Mouse (Mus musculus): ENCODE measurements around the gene Snx15. TPM values are rescaled to one million over a fixed set of nuclear protein-coding genes. Genes with fewer than 3 reads are reported as not detected.

Snx15 gene
- polyA plus RNA-seq (2015; fragmentation: Nextera tagmentation; extraction: Ambion mirVana): 64.3 and 66.9 TPM in 2 replicates

GRCm38 (mm10) chr19:6127760-6128341 is at the start of gene Snx15:
Gene Snx15 (minus strand): TSS chr19:6128304.
- no peaks in the 10 kb centered on the region for H3K9me3 ChIP-seq (ENCODE audit: control insufficient read depth, low read length)
- H3K9ac ChIP-seq (ENCODE audit: low read depth, low read length): peak within 1 kb of the TSS; percentile 75
- H3K4me1 ChIP-seq (ENCODE audit: control insufficient read depth, insufficient read depth, low read depth, low read length): no peaks in the 10 kb centered on the region
- no peaks in the 10 kb centered on the region for H3K36me3 ChIP-seq (ENCODE audit: control insufficient read depth, insufficient read depth, low read length)
- WGBS: under 1% methylated on average over 32 of the region's 32 CpGs
- H3K4me2 ChIP-seq (ENCODE audit: low read length): peak within 1 kb of the TSS; percentile 61
- peak within 1 kb of the TSS; percentile 91 for H3K27ac ChIP-seq (ENCODE audit: low read depth, low read length)
- peak; percentile 96 for ATAC-seq
- no peaks in the 10 kb centered on the region for H3K27me3 ChIP-seq (replicated peaks; ENCODE audit: control insufficient read depth, insufficient read depth, low read length)
- peak within 1 kb of the TSS; percentile 61 for H3K4me3 ChIP-seq (ENCODE audit: low read length)

- Histone ChIP-seq H3K27me3 (replicated peaks; ENCODE audit: control insufficient read depth, insufficient read depth, low read length) (no peaks in the 10 kb centered on the region; the same call in 1 of the 2 replicates), H3K4me3 (ENCODE audit: low read length) (no peak overlapping the region), H3K4me2 (ENCODE audit: low read length) (no peak overlapping the region), H3K27ac (ENCODE audit: low read depth, low read length) (no peak overlapping the region), H3K9ac (ENCODE audit: low read depth, low read length) (no peak overlapping the region), H3K36me3 (ENCODE audit: control insufficient read depth, insufficient read depth, low read length) (no peaks in the 10 kb centered on the region), H3K4me1 (ENCODE audit: control insufficient read depth, insufficient read depth, low read depth, low read length) (no peaks in the 10 kb centered on the region), H3K9me3 (ENCODE audit: control insufficient read depth, low read length) (no peaks in the 10 kb centered on the region; the same call in 1 of the 2 replicates)
- ATAC-seq: no peak
- WGBS: 42% methylated on average over 5 of the region's 5 CpGs
Measured at GRCm38 (mm10) chr19:6174771-6175170, 46.7 kb upstream of the Snx15 start.

GRCm38 (mm10) chr19:6171215-6171614 is 43.1 kb upstream of the Snx15 start:
- no peak for ATAC-seq
- Histone ChIP-seq H3K9ac (ENCODE audit: low read depth, low read length) (no peak overlapping the region), H3K36me3 (ENCODE audit: control insufficient read depth, insufficient read depth, low read length) (no peaks in the 10 kb centered on the region), H3K27me3 (replicated peaks; ENCODE audit: control insufficient read depth, insufficient read depth, low read length) (no peaks in the 10 kb centered on the region; the same call in 1 of the 2 replicates), H3K27ac (ENCODE audit: low read depth, low read length) (no peak overlapping the region), H3K4me3 (ENCODE audit: low read length) (no peak overlapping the region), H3K4me2 (ENCODE audit: low read length) (no peak overlapping the region), H3K4me1 (ENCODE audit: control insufficient read depth, insufficient read depth, low read depth, low read length) (no peaks in the 10 kb centered on the region), H3K9me3 (ENCODE audit: control insufficient read depth, low read length) (no peaks in the 10 kb centered on the region; the same call in 1 of the 2 replicates)
- 82% methylated on average over 8 of the region's 8 CpGs for WGBS

- no peak for ATAC-seq
- Histone ChIP-seq H3K4me2 (ENCODE audit: low read length) (no peak overlapping the region), H3K9me3 (ENCODE audit: control insufficient read depth, low read length) (no peaks in the 10 kb centered on the region; the same call in 1 of the 2 replicates), H3K36me3 (ENCODE audit: control insufficient read depth, insufficient read depth, low read length) (no peaks in the 10 kb centered on the region), H3K27ac (ENCODE audit: low read depth, low read length) (no peak overlapping the region), H3K9ac (ENCODE audit: low read depth, low read length) (no peak overlapping the region), H3K27me3 (replicated peaks; ENCODE audit: control insufficient read depth, insufficient read depth, low read length) (no peaks in the 10 kb centered on the region; the same call in 1 of the 2 replicates), H3K4me3 (ENCODE audit: low read length) (no peak overlapping the region), H3K4me1 (ENCODE audit: control insufficient read depth, insufficient read depth, low read depth, low read length) (no peaks in the 10 kb centered on the region)
- 77% methylated on average over 4 of the region's 4 CpGs for WGBS
Measured at GRCm38 (mm10) chr19:6166750-6167149, 38.6 kb upstream of the Snx15 start.

- H3K27me3 ChIP-seq (replicated peaks; ENCODE audit: control insufficient read depth, insufficient read depth, low read length): no peaks in the 10 kb centered on the region
- no peaks in the 10 kb centered on the region for H3K4me1 ChIP-seq (ENCODE audit: control insufficient read depth, insufficient read depth, low read depth, low read length)
- no peak overlapping the region for H3K4me3 ChIP-seq (ENCODE audit: low read length)
- H3K9ac ChIP-seq (ENCODE audit: low read depth, low read length): no peak overlapping the region
- H3K9me3 ChIP-seq (ENCODE audit: control insufficient read depth, low read length): no peaks in the 10 kb centered on the region
- WGBS: 72% methylated on average over 10 of the region's 10 CpGs
- no peak overlapping the region for H3K27ac ChIP-seq (ENCODE audit: low read depth, low read length)
- no peaks in the 10 kb centered on the region for H3K36me3 ChIP-seq (ENCODE audit: control insufficient read depth, insufficient read depth, low read length)
- no peak for ATAC-seq
- no peak overlapping the region for H3K4me2 ChIP-seq (ENCODE audit: low read length)
Measured at GRCm38 (mm10) chr19:6163872-6164547, 35.9 kb upstream of the Snx15 start.

GRCm38 (mm10) chr19:6157220-6157619 is 29.1 kb upstream of the Snx15 start:
- ATAC-seq: no peak
- Histone ChIP-seq H3K27me3 (replicated peaks; ENCODE audit: control insufficient read depth, insufficient read depth, low read length) (no peaks in the 10 kb centered on the region), H3K27ac (ENCODE audit: low read depth, low read length) (no peak overlapping the region), H3K4me1 (ENCODE audit: control insufficient read depth, insufficient read depth, low read depth, low read length) (no peaks in the 10 kb centered on the region), H3K4me3 (ENCODE audit: low read length) (no peak overlapping the region), H3K4me2 (ENCODE audit: low read length) (no peak overlapping the region), H3K9ac (ENCODE audit: low read depth, low read length) (no peak overlapping the region), H3K9me3 (ENCODE audit: control insufficient read depth, low read length) (no peaks in the 10 kb centered on the region), H3K36me3 (ENCODE audit: control insufficient read depth, insufficient read depth, low read length) (no peaks in the 10 kb centered on the region)
- 77% methylated on average over 6 of the region's 6 CpGs for WGBS

GRCm38 (mm10) chr19:6156372-6156771 is 28.3 kb upstream of the Snx15 start:
- Histone ChIP-seq H3K4me3 (ENCODE audit: low read length) (no peak overlapping the region), H3K27ac (ENCODE audit: low read depth, low read length) (no peak overlapping the region), H3K27me3 (replicated peaks; ENCODE audit: control insufficient read depth, insufficient read depth, low read length) (no peaks in the 10 kb centered on the region), H3K4me2 (ENCODE audit: low read length) (no peak overlapping the region), H3K4me1 (ENCODE audit: control insufficient read depth, insufficient read depth, low read depth, low read length) (no peaks in the 10 kb centered on the region), H3K9me3 (ENCODE audit: control insufficient read depth, low read length) (no peaks in the 10 kb centered on the region), H3K36me3 (ENCODE audit: control insufficient read depth, insufficient read depth, low read length) (no peaks in the 10 kb centered on the region), H3K9ac (ENCODE audit: low read depth, low read length) (no peak overlapping the region)
- no peak for ATAC-seq
- 56% methylated on average over 8 of the region's 8 CpGs for WGBS

GRCm38 (mm10) chr19:6155174-6155573 is 27.1 kb upstream of the Snx15 start:
- no peaks in the 10 kb centered on the region for H3K9me3 ChIP-seq (ENCODE audit: control insufficient read depth, low read length)
- H3K4me1 ChIP-seq (ENCODE audit: control insufficient read depth, insufficient read depth, low read depth, low read length): no peaks in the 10 kb centered on the region
- no peak overlapping the region for H3K27ac ChIP-seq (ENCODE audit: low read depth, low read length)
- H3K9ac ChIP-seq (ENCODE audit: low read depth, low read length): no peak overlapping the region
- no peak for ATAC-seq
- no peak overlapping the region for H3K4me2 ChIP-seq (ENCODE audit: low read length)
- H3K27me3 ChIP-seq (replicated peaks; ENCODE audit: control insufficient read depth, insufficient read depth, low read length): no peaks in the 10 kb centered on the region
- no peaks in the 10 kb centered on the region for H3K36me3 ChIP-seq (ENCODE audit: control insufficient read depth, insufficient read depth, low read length)
- WGBS: 77% methylated on average over 9 of the region's 9 CpGs
- H3K4me3 ChIP-seq (ENCODE audit: low read length): no peak overlapping the region

- Histone ChIP-seq H3K36me3 (ENCODE audit: control insufficient read depth, insufficient read depth, low read length) (no peaks in the 10 kb centered on the region), H3K9ac (ENCODE audit: low read depth, low read length) (no peak overlapping the region), H3K27me3 (replicated peaks; ENCODE audit: control insufficient read depth, insufficient read depth, low read length) (no peaks in the 10 kb centered on the region), H3K27ac (ENCODE audit: low read depth, low read length) (no peak overlapping the region), H3K4me3 (ENCODE audit: low read length) (no peak overlapping the region), H3K4me1 (ENCODE audit: control insufficient read depth, insufficient read depth, low read depth, low read length) (peaks cover 6% of the 10 kb centered on the region), H3K4me2 (ENCODE audit: low read length) (no peak overlapping the region), H3K9me3 (ENCODE audit: control insufficient read depth, low read length) (no peaks in the 10 kb centered on the region)
- no peak for ATAC-seq
- 80% methylated on average over 5 of the region's 5 CpGs for WGBS
Measured at GRCm38 (mm10) chr19:6144842-6145241, 16.7 kb upstream of the Snx15 start.

Measured in hindbrain, embryonic 16.5 days (tissue).